Mouse (Mus musculus) myocyte (in vitro differentiated cells): ENCODE measurements at regions not wholly inside any gene's neighbourhood (a gene's known extent, or its start where the extent isn't known, plus 50 kb on each side); places are given as distances from the start of the nearest gene placed in this dataset.

Experiments used
- CEBPB ChIP-seq: IDR thresholded peaks from 2 replicates; pipeline ENCODE4 v1.6.1; 2011; ENCODE audit warnings: mild to moderate bottlenecking, moderate library complexity; ENCODE audit not compliant: poor library complexity, insufficient read depth, severe bottlenecking
- E2F4 ChIP-seq: IDR thresholded peaks from one replicate; pipeline ENCODE4 v1.6.1; 2011; ENCODE audit warnings: mild to moderate bottlenecking, control low read depth, moderate library complexity; ENCODE audit not compliant: insufficient read depth
- MAX ChIP-seq: IDR thresholded peaks from one replicate; pipeline ENCODE4 v1.6.1; 2011; ENCODE audit warnings: low read depth, mild to moderate bottlenecking, control low read depth
- MYOD1 ChIP-seq, 3 experiments: IDR thresholded peaks; one replicate each; pipeline ENCODE4 v1.6.1; 2011; ENCODE audit warnings: control low read depth in 2 of 3, low read depth in 2 of 3, mild to moderate bottlenecking in 2 of 3, moderate library complexity in 1 of 3; ENCODE audit not compliant: insufficient read length in 2 of 3, control insufficient read depth in 1 of 3
- MYOG ChIP-seq, 3 experiments: IDR thresholded peaks; one replicate each; pipeline ENCODE4 v1.6.1; 2011; ENCODE audit warnings: control low read depth in 2 of 3, low read depth in 2 of 3, mild to moderate bottlenecking in 2 of 3; ENCODE audit not compliant: insufficient read length in 2 of 3, control insufficient read depth in 1 of 3, insufficient read depth in 1 of 3
- POLR2A ChIP-seq: IDR thresholded peaks from one replicate; pipeline ENCODE4 v1.6.1; 2011; ENCODE audit warnings: low read depth, mild to moderate bottlenecking, control low read depth, moderate library complexity; ENCODE audit not compliant: insufficient read length
- REST ChIP-seq: IDR thresholded peaks from one replicate; pipeline ENCODE4 v1.6.1; 2011; ENCODE audit warnings: mild to moderate bottlenecking, control low read depth, moderate library complexity; ENCODE audit not compliant: insufficient read depth, insufficient read length
- SRF ChIP-seq: IDR thresholded peaks from one replicate; pipeline ENCODE4 v1.6.1; 2011; ENCODE audit warnings: low read depth; ENCODE audit not compliant: control insufficient read depth, insufficient read length
- TCF12 ChIP-seq: IDR thresholded peaks from one replicate; pipeline ENCODE4 v1.6.1; 2011; ENCODE audit warnings: mild to moderate bottlenecking, control low read depth; ENCODE audit not compliant: poor library complexity, insufficient read depth, severe bottlenecking
- USF1 ChIP-seq: IDR thresholded peaks from one replicate; pipeline ENCODE4 v1.6.1; 2011; ENCODE audit warnings: low read depth, mild to moderate bottlenecking, control low read depth, moderate library complexity

DNA sequence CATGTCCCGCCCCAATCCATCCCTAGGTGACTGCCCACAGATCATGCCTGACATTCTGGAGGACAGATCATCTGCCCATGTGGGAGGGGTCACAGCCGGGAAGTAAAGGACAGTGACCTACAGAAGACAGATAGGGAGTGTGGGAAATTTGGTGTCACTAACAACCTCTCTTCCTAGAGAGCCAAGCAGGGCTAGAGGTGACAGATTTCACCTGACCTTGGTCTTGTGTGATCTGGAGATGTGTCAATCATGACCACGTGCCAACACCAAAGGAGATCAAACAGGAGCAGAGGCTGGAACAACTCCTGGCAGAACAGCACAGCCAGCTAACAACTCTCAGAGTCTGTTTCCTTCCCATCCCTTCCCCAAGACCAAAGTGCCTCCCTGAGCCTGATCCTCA lies 85.0 kb downstream of the Rplp1 start:
- TF ChIP-seq USF1 (no peak), MYOG (IDR thresholded peaks at IDR 0.05; ENCODE audit: control insufficient read depth in 1 of 3, insufficient read depth in 1 of 3, insufficient read length in 2 of 3, low read depth in 2 of 3) (no peak), POLR2A (no peak), TCF12 (no peak), CEBPB (no peak), E2F4 (no peak), REST (no peak), SRF (no peak), MYOD1 (IDR thresholded peaks at IDR 0.05; ENCODE audit: control insufficient read depth in 1 of 3, insufficient read length in 2 of 3, low read depth in 2 of 3) (no peak), MAX (no peak)
